ENCODE assay signal across 22 mouse cellular contexts in genomic region chr3:149462121-149462541, GRCm38 (mm10).
A peak's percentile ranks its signal among the peaks of the same experiment; 100 is the strongest.
DNase-seq lines count a peak whose midpoint lies in the region; ATAC-seq and TF ChIP-seq lines count a peak whose summit lies in the region.
"Had no signal": no experiment of that assay in that cellular context is flagged by ENCODE, and none has a peak within 500 bp of the region (broad histone marks: within the 10 kb centered on the region; RNA-seq: fewer than 3 reads in every experiment).

No protein-coding gene starts in this region.

- H3K4me1 ChIP-seq in hindbrain, embryonic 11.5 days (replicated peaks; ENCODE audit: control insufficient read depth, insufficient read depth, low read length): no peaks in the 10 kb centered on the region
- no peaks in the 10 kb centered on the region for H3K4me1 ChIP-seq in hindbrain, embryonic 14.5 days (replicated peaks; ENCODE audit: control insufficient read depth, insufficient read depth, low read length)
- H3K4me1 ChIP-seq in embryonic fibroblast, embryonic 13.5 days (ENCODE audit: control insufficient read depth, insufficient read depth, low read length): 0 out of 2 replicates have a peak, but pooled peaks cover 3% of the 10 kb centered on the region
- H3K4me1 ChIP-seq in neural tube, embryonic 13.5 days (replicated peaks): peaks cover 8% of the 10 kb centered on the region
- no peaks in the 10 kb centered on the region for H3K4me1 ChIP-seq in liver, embryonic 11.5 days (replicated peaks; ENCODE audit: control insufficient read depth, insufficient read depth, low read length)
- H3K4me1 ChIP-seq: heart, embryonic 15.5 days; limb, embryonic 12.5 days; liver, embryonic 12.5 days; megakaryocyte, embryonic 14.5 days had no signal

- TF ChIP-seq POLR2A in brain, embryonic 14.5 days (IDR thresholded peaks at IDR 0.05; ENCODE audit: borderline replicate concordance, extremely low read depth, insufficient read depth, insufficient read length, poor library complexity, severe bottlenecking): no peak
- no peak for TF ChIP-seq POLR2A in embryonic fibroblast, embryonic 13.5 days (IDR thresholded peaks at IDR 0.05; ENCODE audit: low read depth, low read length)

- 36% methylated on average over 2 of the region's 2 CpGs for WGBS in hindbrain, embryonic 11.5 days
- WGBS in hindbrain, embryonic 14.5 days: 20% methylated on average over 2 of the region's 2 CpGs
- 5% methylated on average over 2 of the region's 2 CpGs for WGBS in neural tube, embryonic 13.5 days
- WGBS in liver, embryonic 11.5 days: 67% methylated on average over 2 of the region's 2 CpGs

- H3K9ac ChIP-seq in hindbrain, embryonic 11.5 days (ENCODE audit: low read depth, low read length): no peak overlapping the region
- no peak overlapping the region for H3K9ac ChIP-seq in hindbrain, embryonic 14.5 days
- H3K9ac ChIP-seq in neural tube, embryonic 13.5 days: no peak overlapping the region
- H3K9ac ChIP-seq in liver, embryonic 11.5 days (ENCODE audit: low read depth, low read length): no peak overlapping the region
- H3K9ac ChIP-seq: heart, embryonic 15.5 days; limb, embryonic 12.5 days; liver, embryonic 12.5 days had no signal

- ATAC-seq in hindbrain, embryonic 11.5 days (ENCODE audit: low FRiP score): peak; percentile 90
- no peak for ATAC-seq in hindbrain, embryonic 14.5 days (ENCODE audit: low FRiP score)
- ATAC-seq in neural tube, embryonic 13.5 days (ENCODE audit: low read depth): peak; percentile 79
- ATAC-seq in liver, embryonic 11.5 days (replicated peaks; ENCODE audit: low FRiP score): no peak
- ATAC-seq: CD4-positive, CD25-positive, alpha-beta regulatory T cell, adult 4 months; forebrain, embryonic 14.5 days; liver, embryonic 12.5 days had no signal

- H3K9me3 ChIP-seq in hindbrain, embryonic 11.5 days (ENCODE audit: control insufficient read depth, low read length): no peaks in the 10 kb centered on the region
- no peaks in the 10 kb centered on the region for H3K9me3 ChIP-seq in hindbrain, embryonic 14.5 days (ENCODE audit: control insufficient read depth, low read length)
- H3K9me3 ChIP-seq in neural tube, embryonic 13.5 days: no peaks in the 10 kb centered on the region
- H3K9me3 ChIP-seq in liver, embryonic 11.5 days (ENCODE audit: control insufficient read depth, low read length): no peaks in the 10 kb centered on the region
- H3K9me3 ChIP-seq: heart, embryonic 15.5 days; limb, embryonic 12.5 days; liver, embryonic 12.5 days had no signal

- H3K27me3 ChIP-seq in hindbrain, embryonic 11.5 days (ENCODE audit: control insufficient read depth, insufficient read depth, low read length): no peaks in the 10 kb centered on the region
- no peaks in the 10 kb centered on the region for H3K27me3 ChIP-seq in hindbrain, embryonic 14.5 days (ENCODE audit: control insufficient read depth, insufficient read depth, low read length)
- H3K27me3 ChIP-seq in neural tube, embryonic 13.5 days: no peaks in the 10 kb centered on the region
- no peaks in the 10 kb centered on the region for H3K27me3 ChIP-seq in liver, embryonic 11.5 days (replicated peaks; ENCODE audit: control insufficient read depth, insufficient read depth, low read length)
- H3K27me3 ChIP-seq: heart, embryonic 15.5 days; limb, embryonic 12.5 days; liver, embryonic 12.5 days; megakaryocyte, embryonic 14.5 days had no signal

- no peak overlapping the region for H3K4me3 ChIP-seq in hindbrain, embryonic 11.5 days (ENCODE audit: low read depth, low read length)
- no peak overlapping the region for H3K4me3 ChIP-seq in hindbrain, embryonic 14.5 days (replicated peaks; ENCODE audit: low read length)
- H3K4me3 ChIP-seq in embryonic fibroblast, embryonic 13.5 days (ENCODE audit: insufficient read depth, low read length): no peak overlapping the region
- no peak overlapping the region for H3K4me3 ChIP-seq in neural tube, embryonic 13.5 days
- no peak overlapping the region for H3K4me3 ChIP-seq in liver, embryonic 11.5 days (ENCODE audit: low read depth, low read length)
- H3K4me3 ChIP-seq: gastrocnemius, adult 2 months; heart, embryonic 15.5 days; limb, embryonic 12.5 days; liver, embryonic 12.5 days; megakaryocyte, embryonic 14.5 days had no signal

- no peak for TF ChIP-seq CTCF in brain, embryonic 14.5 days (IDR thresholded peaks at IDR 0.05; ENCODE audit: borderline replicate concordance, extremely low read depth, insufficient read depth, insufficient read length)
- TF ChIP-seq CTCF in embryonic fibroblast, embryonic 13.5 days (IDR thresholded peaks at IDR 0.05; ENCODE audit: borderline replicate concordance, insufficient read depth, low read length): no peak

- no peak overlapping the region for H3K4me2 ChIP-seq in hindbrain, embryonic 11.5 days (replicated peaks; ENCODE audit: low read depth, low read length)
- H3K4me2 ChIP-seq in hindbrain, embryonic 14.5 days (replicated peaks): no peak overlapping the region
- H3K4me2 ChIP-seq in neural tube, embryonic 13.5 days: no peak overlapping the region
- no peak overlapping the region for H3K4me2 ChIP-seq in liver, embryonic 11.5 days
- H3K4me2 ChIP-seq: heart, embryonic 15.5 days; limb, embryonic 12.5 days; liver, embryonic 12.5 days had no signal

- H3K36me3 ChIP-seq in hindbrain, embryonic 11.5 days (ENCODE audit: control insufficient read depth, insufficient read depth, low read length): no peaks in the 10 kb centered on the region
- H3K36me3 ChIP-seq in hindbrain, embryonic 14.5 days (replicated peaks; ENCODE audit: control insufficient read depth, insufficient read depth): no peaks in the 10 kb centered on the region
- no peaks in the 10 kb centered on the region for H3K36me3 ChIP-seq in neural tube, embryonic 13.5 days
- H3K36me3 ChIP-seq in liver, embryonic 11.5 days (ENCODE audit: control insufficient read depth, insufficient read depth, low read length): no peaks in the 10 kb centered on the region
- H3K36me3 ChIP-seq: heart, embryonic 15.5 days; limb, embryonic 12.5 days; liver, embryonic 12.5 days had no signal

- DNase-seq in hindbrain, embryonic 11.5 days (ENCODE audit: low spot score): peak; percentile 52
- DNase-seq in hindbrain, embryonic 14.5 days (ENCODE audit: low spot score): no peak
- peak; percentile 28 for DNase-seq in brain, embryonic 14.5 days (ENCODE audit: low read depth)
- DNase-seq in liver, embryonic 11.5 days (ENCODE audit: low spot score): no peak
- DNase-seq in lung, postnatal 4 days: no peak
- DNase-seq: adrenal gland, postnatal 25 days; cerebellum, adult 11 months; cerebellum, adult 9-11 months; gastrocnemius, adult 2 months; heart, postnatal 4 days; kidney, adult 2 months; kidney, postnatal 10 days; lung, adult 2 months had no signal

- no peak overlapping the region for H3K27ac ChIP-seq in hindbrain, embryonic 11.5 days (ENCODE audit: low read depth, low read length)
- no peak overlapping the region for H3K27ac ChIP-seq in hindbrain, embryonic 14.5 days
- peak overlapping the region; percentile 98 for H3K27ac ChIP-seq in embryonic fibroblast, embryonic 13.5 days (ENCODE audit: insufficient read depth, low read length)
- H3K27ac ChIP-seq in neural tube, embryonic 13.5 days (replicated peaks): no peak overlapping the region
- no peak overlapping the region for H3K27ac ChIP-seq in liver, embryonic 11.5 days (ENCODE audit: low read depth, low read length)
- H3K27ac ChIP-seq: gastrocnemius, adult 2 months; heart, embryonic 15.5 days; limb, embryonic 12.5 days; liver, embryonic 12.5 days; stomach, postnatal 0 days had no signal

Comparison
In these comparisons a context has a peak if more than half of its experiments do, and no peak if none do; other contexts are left out.
1. ATAC-seq: peak in hindbrain, embryonic 11.5 days (single experiment) and neural tube, embryonic 13.5 days (single experiment); none in hindbrain, embryonic 14.5 days (single experiment) and liver, embryonic 11.5 days (single experiment).
2. DNase-seq: peak in hindbrain, embryonic 11.5 days (single experiment) and brain, embryonic 14.5 days (single experiment); none in hindbrain, embryonic 14.5 days (single experiment), liver, embryonic 11.5 days (single experiment) and lung, postnatal 4 days (0 of 2).